Mouse (Mus musculus) splenic B cell, adult 2 months (primary cell): ENCODE measurements around the gene Sez6.

Source experiments
- DNase-seq: peaks from one replicate; pipeline ENCODE4 v3.0.0-alpha.2; 2011; ENCODE audit warnings: low read depth, low spot score
- H3K27me3 ChIP-seq: 2 replicates; pipeline ENCODE4 v1.6.1; 2012; ENCODE audit warnings: mild to moderate bottlenecking, low read length, moderate library complexity, mixed read lengths; ENCODE audit not compliant: control insufficient read depth, poor library complexity, insufficient read depth, severe bottlenecking
- H3K36me3 ChIP-seq: 2 replicates; pipeline ENCODE4 v1.6.1; 2012; ENCODE audit warnings: mild to moderate bottlenecking, low read length, moderate library complexity, mixed read lengths; ENCODE audit not compliant: control insufficient read depth, poor library complexity, insufficient read depth, severe bottlenecking

Sez6 gene

GRCm38 (mm10) chr11:77995556-77995955 lies 65.0 kb downstream of the Sez6 start:
- DNase-seq: no peak
- Histone ChIP-seq H3K36me3 (peaks cover 2% of the 10 kb centered on the region), H3K27me3 (no peaks in the 10 kb centered on the region; the same call in 1 of the 2 replicates)

- no peak for DNase-seq
- H3K36me3 ChIP-seq: peaks cover 9% of the 10 kb centered on the region
- no peaks in the 10 kb centered on the region for H3K27me3 ChIP-seq
Observed at GRCm38 (mm10) chr11:78006446-78006845, 75.8 kb downstream of the Sez6 start.

- H3K36me3 ChIP-seq: peaks cover 20% of the 10 kb centered on the region
- H3K27me3 ChIP-seq: no peaks in the 10 kb centered on the region
- peak; percentile 86 for DNase-seq
Observed at GRCm38 (mm10) chr11:78019676-78020075, 89.1 kb downstream of the Sez6 start.

GRCm38 (mm10) chr11:78023607-78024006 lies 93.0 kb downstream of the Sez6 start:
- Histone ChIP-seq H3K27me3 (no peaks in the 10 kb centered on the region), H3K36me3 (peaks cover 20% of the 10 kb centered on the region)
- DNase-seq: peak; percentile 64
